Mouse (Mus musculus) lung, postnatal 0 days (tissue): ENCODE data around the gene Mif. TPM values are rescaled to one million over a fixed set of nuclear protein-coding genes. Genes with fewer than 3 reads are reported as not detected.
A peak's percentile ranks its signal among the peaks of the same experiment; 100 is the strongest.

Experiments
- ATAC-seq: fragments of 200-750 bp; cut with Nextera tagmentation; 2 replicates; pipeline ENCODE4 v1.8.0; 2017; ENCODE audit warnings: moderate library complexity
- DNase-seq: peaks from one replicate; pipeline ENCODE4 v3.0.0-alpha.2; 2016; ENCODE audit warnings: low spot score
- H3K27ac ChIP-seq: fragments of 300-500 bp; sonication (generic); 2 replicates; pipeline ENCODE4 v1.5.1; 2014; ENCODE audit warnings: antibody characterized with exemption, mild to moderate bottlenecking, low read length, mixed read lengths
- H3K27me3 ChIP-seq: fragments of 300-500 bp; sonication (generic); replicated peaks from 2 replicates; pipeline ENCODE4 v1.6.1; 2014; ENCODE audit warnings: low read length, mixed read lengths; ENCODE audit not compliant: insufficient read depth
- H3K36me3 ChIP-seq: fragments of 300-500 bp; sonication (generic); 2 replicates; pipeline ENCODE4 v1.6.1; 2014; ENCODE audit warnings: low read length, mixed read lengths; ENCODE audit not compliant: insufficient read depth
- H3K4me1 ChIP-seq: fragments of 300-500 bp; sonication (generic); 2 replicates; pipeline ENCODE4 v1.6.1; 2014; ENCODE audit warnings: antibody characterized with exemption, low read depth, low read length, mixed read lengths; ENCODE audit not compliant: insufficient read depth
- H3K4me2 ChIP-seq: fragments of 300-500 bp; sonication (generic); replicated peaks from 2 replicates; pipeline ENCODE4 v1.6.1; 2014; ENCODE audit warnings: low read depth, mild to moderate bottlenecking, low read length, moderate library complexity, mixed read lengths
- H3K4me3 ChIP-seq: fragments of 300-500 bp; sonication (generic); 2 replicates; pipeline ENCODE4 v1.5.1; 2014; ENCODE audit warnings: low read depth, low read length
- H3K9ac ChIP-seq: fragments of 300-500 bp; sonication (generic); replicated peaks from 2 replicates; pipeline ENCODE4 v1.6.1; 2014; ENCODE audit warnings: low read depth, mild to moderate bottlenecking
- H3K9me3 ChIP-seq: fragments of 300-500 bp; sonication (generic); 2 replicates; pipeline ENCODE4 v1.6.1; 2016; ENCODE audit warnings: low read length, mixed read lengths
- CTCF ChIP-seq: IDR thresholded peaks from 2 replicates; pipeline ENCODE4 v1.5.1; 2016; ENCODE audit warnings: antibody characterized with exemption, mild to moderate bottlenecking
- EP300 ChIP-seq: IDR thresholded peaks from 2 replicates; pipeline ENCODE4 v1.6.1; 2016; ENCODE audit warnings: antibody characterized with exemption, mild to moderate bottlenecking, control low read depth
- WGBS: fragments of 180-500 bp; shearing (Covaris S2); extraction: QIAGEN DNeasy Blood & Tissue Kit; methylation state at CpG from one replicate; pipeline ENCODE4 v1.1.7; 2014; 5-methylcytosine and 5-hydroxymethylcytosine counted together
- polyA plus RNA-seq: library from polyadenylated mRNA; unstranded; fragments of >200 nt; fragmentation: Nextera tagmentation; extraction: Ambion mirVana; gene quantifications from 2 replicates; pipeline ENCODE4 v1.2.1, GENCODE M21; 2015

Mif gene
- polyA plus RNA-seq, 1 experiment from 2014 or later: 356 TPM

GRCm38 (mm10) chr10:75854096-75854495 is 5.9 kb downstream of the Mif start:
- Histone ChIP-seq H3K27ac (no peak overlapping the region), H3K27me3 (no peaks in the 10 kb centered on the region), H3K36me3 (no peaks in the 10 kb centered on the region), H3K4me3 (no peak overlapping the region), H3K9ac (no peak overlapping the region), H3K4me2 (no peak overlapping the region), H3K9me3 (no peaks in the 10 kb centered on the region), H3K4me1 (peaks cover 3% of the 10 kb centered on the region; the same call in 1 of the 2 replicates)
- WGBS: 38% methylated on average over 5 of the region's 5 CpGs
- no peak for ATAC-seq
- no peak for TF ChIP-seq EP300
- no peak for TF ChIP-seq CTCF
- no peak for DNase-seq

- TF ChIP-seq CTCF (peak; percentile 84), EP300 (no peak)
- Histone ChIP-seq H3K4me1 (no peaks in the 10 kb centered on the region), H3K36me3 (no peaks in the 10 kb centered on the region), H3K9ac (no peak overlapping the region), H3K4me3 (no peak overlapping the region), H3K9me3 (no peaks in the 10 kb centered on the region), H3K27ac (no peak overlapping the region), H3K4me2 (no peak overlapping the region), H3K27me3 (no peaks in the 10 kb centered on the region)
- WGBS: 30% methylated on average over 10 of the region's 10 CpGs
- DNase-seq: peak; percentile 88
- ATAC-seq: peak; percentile 79
Observed at GRCm38 (mm10) chr10:75853452-75853851, 6.6 kb downstream of the Mif start.

DNA sequence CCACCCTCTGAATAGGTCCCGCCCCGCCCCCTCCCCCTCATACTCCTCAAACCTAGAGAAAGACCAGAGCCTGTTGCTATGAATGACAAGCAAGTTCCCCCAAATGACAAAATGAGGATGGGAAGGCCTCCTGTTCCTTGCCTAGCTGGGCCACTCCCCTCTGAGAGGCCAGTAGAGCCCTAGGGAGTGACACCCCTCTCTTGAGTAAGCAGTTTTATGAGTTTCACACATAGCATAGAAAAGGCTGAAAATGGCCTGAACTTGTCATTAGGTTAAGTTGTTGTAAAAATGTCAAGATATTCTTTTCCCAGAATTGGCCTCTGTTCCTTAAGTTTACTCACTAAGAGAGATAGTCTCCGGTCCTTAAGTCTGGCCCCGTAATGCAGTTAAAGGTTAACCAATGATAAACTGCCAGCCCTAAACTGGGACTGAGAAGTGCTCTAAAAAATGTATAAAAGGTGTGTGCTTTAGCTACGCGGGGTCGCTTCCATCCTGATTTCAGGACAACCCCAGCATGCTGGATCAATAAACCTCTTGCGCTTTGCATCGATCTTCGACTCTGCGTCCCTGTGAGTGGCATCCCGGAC is 7.4 kb downstream of the Mif start:
- DNase-seq: no peak
- Histone ChIP-seq H3K27me3 (no peaks in the 10 kb centered on the region), H3K4me3 (no peak overlapping the region), H3K9ac (no peak overlapping the region), H3K4me2 (no peak overlapping the region), H3K36me3 (no peaks in the 10 kb centered on the region), H3K9me3 (no peaks in the 10 kb centered on the region), H3K4me1 (no peaks in the 10 kb centered on the region), H3K27ac (no peak overlapping the region)
- no peak for TF ChIP-seq CTCF
- no peak for TF ChIP-seq EP300
- no peak for ATAC-seq
- 70% methylated on average over 12 of the region's 12 CpGs for WGBS

- Histone ChIP-seq H3K9me3 (no peaks in the 10 kb centered on the region), H3K27me3 (no peaks in the 10 kb centered on the region), H3K36me3 (no peaks in the 10 kb centered on the region), H3K4me3 (no peak overlapping the region), H3K9ac (no peak overlapping the region), H3K4me1 (no peaks in the 10 kb centered on the region), H3K27ac (no peak overlapping the region), H3K4me2 (no peak overlapping the region)
- DNase-seq (no peak), ATAC-seq (no peak)
- no peak for TF ChIP-seq CTCF
- TF ChIP-seq EP300: no peak
- WGBS: 55% methylated on average over 3 of the region's 3 CpGs
Observed at GRCm38 (mm10) chr10:75851681-75852080, 8.4 kb downstream of the Mif start.

- Histone ChIP-seq H3K27ac (no peak overlapping the region), H3K9me3 (no peaks in the 10 kb centered on the region), H3K36me3 (no peaks in the 10 kb centered on the region), H3K4me1 (no peaks in the 10 kb centered on the region), H3K9ac (no peak overlapping the region), H3K4me3 (no peak overlapping the region), H3K4me2 (no peak overlapping the region), H3K27me3 (no peaks in the 10 kb centered on the region)
- 19% methylated on average over 6 of the region's 6 CpGs for WGBS
- no peak for TF ChIP-seq CTCF
- TF ChIP-seq EP300: no peak
- DNase-seq: no peak
- no peak for ATAC-seq
Observed at GRCm38 (mm10) chr10:75851076-75851475, 9.0 kb downstream of the Mif start.

DNA sequence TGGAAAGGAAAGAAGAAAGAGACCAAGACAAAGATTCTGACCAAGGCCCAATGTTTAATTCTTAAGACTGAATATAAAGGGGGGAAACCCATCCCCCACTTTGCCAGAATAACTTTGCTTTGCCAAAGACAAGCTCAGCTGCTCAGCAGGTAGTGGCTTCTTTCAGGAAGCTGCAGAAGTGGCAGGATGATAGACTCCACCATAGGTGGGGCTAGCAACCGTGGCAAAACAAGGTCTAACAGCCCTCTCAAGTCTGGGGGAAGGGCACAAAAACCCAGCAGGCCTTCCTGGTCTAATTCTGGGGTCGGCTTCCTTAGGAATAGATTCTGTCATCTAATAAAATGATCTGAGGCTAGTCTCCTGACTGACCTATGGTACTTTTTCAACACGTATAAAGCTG is 11.7 kb downstream of the Mif start:
- TF ChIP-seq CTCF: no peak
- no peak for TF ChIP-seq EP300
- Histone ChIP-seq H3K4me1 (no peaks in the 10 kb centered on the region), H3K27me3 (no peaks in the 10 kb centered on the region), H3K36me3 (no peaks in the 10 kb centered on the region), H3K9ac (no peak overlapping the region), H3K27ac (no peak overlapping the region), H3K4me2 (no peak overlapping the region), H3K9me3 (no peaks in the 10 kb centered on the region), H3K4me3 (no peak overlapping the region)
- DNase-seq (no peak), ATAC-seq (no peak)
- WGBS: 26% methylated on average over 3 of the region's 3 CpGs
